Mouse (Mus musculus) embryonic fibroblast, embryonic 13.5 days (primary cell): ENCODE results near the gene Themis2.

Experiments
- CTCF ChIP-seq: IDR thresholded peaks from 2 replicates; pipeline ENCODE4 v1.5.1; 2011; ENCODE audit warnings: mild to moderate bottlenecking, control low read depth, low read length, moderate library complexity, borderline replicate concordance; ENCODE audit not compliant: insufficient read depth
- POLR2A ChIP-seq: IDR thresholded peaks from 2 replicates; pipeline ENCODE4 v1.6.1; 2011; ENCODE audit warnings: low read depth, mild to moderate bottlenecking, control low read depth, low read length, moderate library complexity

- no peak for TF ChIP-seq POLR2A
- no peak for TF ChIP-seq CTCF
These were observed 1.0 kb downstream of the Themis2 start for GRCm38 (mm10) chr4:132795171-132795570.
